Mouse (Mus musculus) hindbrain, embryonic 10.5 days (tissue): ENCODE results near the gene Por. TPM values are rescaled to one million over a fixed set of nuclear protein-coding genes. Genes with fewer than 3 reads are reported as not detected.

Experiments used
- DNase-seq: peaks from one replicate; pipeline ENCODE4 v3.0.0-alpha.2; 2017; ENCODE audit warnings: low spot score
- H3K27ac ChIP-seq: fragments of 300-500 bp; sonication (generic); 2 replicates; pipeline ENCODE4 v1.5.1; 2016; ENCODE audit warnings: mild to moderate bottlenecking, moderate library complexity
- H3K27me3 ChIP-seq: fragments of 300-500 bp; sonication (generic); 2 replicates; pipeline ENCODE4 v1.6.1; 2016; ENCODE audit warnings: mild to moderate bottlenecking; ENCODE audit not compliant: poor library complexity, insufficient read depth, severe bottlenecking
- H3K36me3 ChIP-seq: fragments of 300-500 bp; sonication (generic); 2 replicates; pipeline ENCODE4 v1.6.1; 2016; ENCODE audit warnings: mild to moderate bottlenecking, moderate library complexity
- H3K4me1 ChIP-seq: fragments of 300-500 bp; sonication (generic); replicated peaks from 2 replicates; pipeline ENCODE4 v1.6.1; 2016; ENCODE audit warnings: mild to moderate bottlenecking
- H3K4me3 ChIP-seq: fragments of 300-500 bp; sonication (generic); 2 replicates; pipeline ENCODE4 v1.5.1; 2016; ENCODE audit warnings: mild to moderate bottlenecking, moderate library complexity
- H3K9me3 ChIP-seq: fragments of 300-500 bp; sonication (generic); 2 replicates; pipeline ENCODE4 v1.6.1; 2016; ENCODE audit warnings: mild to moderate bottlenecking, moderate library complexity
- WGBS: fragments of 180-500 bp; shearing (Covaris S2); methylation state at CpG from one replicate; pipeline ENCODE4 v1.1.7; 2016; 5-methylcytosine and 5-hydroxymethylcytosine counted together
- polyA plus RNA-seq: library from polyadenylated mRNA; unstranded; fragments of >200 nt; fragmentation: Nextera tagmentation; extraction: Ambion mirVana; gene quantifications from 2 replicates; pipeline ENCODE4 v1.2.1, GENCODE M21; 2016

The Por gene
- polyA plus RNA-seq, 1 experiment from 2014 or later = 106 TPM

GRCm38 (mm10) chr5:135682009-135682408 lies 12.2 kb downstream of the Por start:
- Histone ChIP-seq H3K36me3 (no peaks in the 10 kb centered on the region), H3K27me3 (no peaks in the 10 kb centered on the region), H3K27ac (no peak overlapping the region), H3K9me3 (0 out of 2 replicates have a peak, but pooled peaks cover 3% of the 10 kb centered on the region), H3K4me3 (no peak overlapping the region), H3K4me1 (0 out of 2 replicates have a peak, but pooled peaks cover 2% of the 10 kb centered on the region)
- no peak for DNase-seq
- 97% methylated on average over 5 of the region's 5 CpGs for WGBS

- Histone ChIP-seq H3K4me3 (no peak overlapping the region), H3K9me3 (0 out of 2 replicates have a peak, but pooled peaks cover 1% of the 10 kb centered on the region), H3K27me3 (no peaks in the 10 kb centered on the region), H3K27ac (no peak overlapping the region), H3K4me1 (peaks cover 5% of the 10 kb centered on the region), H3K36me3 (no peaks in the 10 kb centered on the region)
- no peak for DNase-seq
- 88% methylated on average over 12 of the region's 12 CpGs for WGBS
These were observed 13.2 kb downstream of the Por start for GRCm38 (mm10) chr5:135682942-135683570.

- 93% methylated on average over 5 of the region's 5 CpGs for WGBS
- no peaks in the 10 kb centered on the region for H3K9me3 ChIP-seq
- DNase-seq = no peak
These were observed 20.6 kb downstream of the Por start for GRCm38 (mm10) chr5:135690401-135690800.

GRCm38 (mm10) chr5:135691266-135691665 lies 21.4 kb downstream of the Por start:
- 89% methylated on average over 4 of the region's 4 CpGs for WGBS
- H3K4me3 ChIP-seq = no peak overlapping the region
- no peak overlapping the region for H3K27ac ChIP-seq
- H3K27me3 ChIP-seq = no peaks in the 10 kb centered on the region
- DNase-seq = no peak
- no peaks in the 10 kb centered on the region for H3K9me3 ChIP-seq
- H3K4me1 ChIP-seq = peaks cover 34% of the 10 kb centered on the region
- peaks cover 6% of the 10 kb centered on the region for H3K36me3 ChIP-seq

More at GRCm38 (mm10) chr5:135690401-135690800, 20.6 kb downstream of the Por start:
- Histone ChIP-seq H3K4me1 (peaks cover 33% of the 10 kb centered on the region), H3K27ac (no peak overlapping the region), H3K4me3 (peak overlapping the region; percentile 88), H3K27me3 (no peaks in the 10 kb centered on the region), H3K36me3 (peaks cover 6% of the 10 kb centered on the region)

- Histone ChIP-seq H3K4me1 (peaks cover 28% of the 10 kb centered on the region), H3K4me3 (no peak overlapping the region), H3K27me3 (no peaks in the 10 kb centered on the region), H3K27ac (no peak overlapping the region), H3K36me3 (peaks cover 14% of the 10 kb centered on the region), H3K9me3 (no peaks in the 10 kb centered on the region)
- 92% methylated on average over 5 of the region's 5 CpGs for WGBS
- DNase-seq = no peak
These were observed 23.5 kb downstream of the Por start for GRCm38 (mm10) chr5:135693281-135693853.

GRCm38 (mm10) chr5:135695277-135695721 lies 25.5 kb downstream of the Por start:
- H3K36me3 ChIP-seq = peaks cover 32% of the 10 kb centered on the region
- WGBS = 64% methylated on average over 7 of the region's 7 CpGs
- H3K4me3 ChIP-seq = no peak overlapping the region
- H3K4me1 ChIP-seq = peaks cover 13% of the 10 kb centered on the region
- H3K9me3 ChIP-seq = no peaks in the 10 kb centered on the region
- no peaks in the 10 kb centered on the region for H3K27me3 ChIP-seq
- DNase-seq = no peak
- no peak overlapping the region for H3K27ac ChIP-seq

- DNase-seq = no peak
- H3K9me3 ChIP-seq = no peaks in the 10 kb centered on the region
- H3K36me3 ChIP-seq = peaks cover 50% of the 10 kb centered on the region
- peaks cover 11% of the 10 kb centered on the region; the same call in 1 of the 2 replicates for H3K4me1 ChIP-seq
- no peak overlapping the region for H3K4me3 ChIP-seq
- no peak overlapping the region for H3K27ac ChIP-seq
- WGBS = 92% methylated on average over 5 of the region's 5 CpGs
- H3K27me3 ChIP-seq = no peaks in the 10 kb centered on the region
These were observed 27.9 kb downstream of the Por start for GRCm38 (mm10) chr5:135697711-135698111.

GRCm38 (mm10) chr5:135701601-135702000 lies 31.8 kb downstream of the Por start:
- Histone ChIP-seq H3K9me3 (no peaks in the 10 kb centered on the region), H3K36me3 (peaks cover 71% of the 10 kb centered on the region), H3K4me1 (no peaks in the 10 kb centered on the region), H3K27ac (no peak overlapping the region), H3K27me3 (no peaks in the 10 kb centered on the region), H3K4me3 (no peak overlapping the region)
- no peak for DNase-seq
- 95% methylated on average over 4 of the region's 4 CpGs for WGBS

GRCm38 (mm10) chr5:135702190-135702589 lies 32.4 kb downstream of the Por start:
- Histone ChIP-seq H3K36me3 (peaks cover 76% of the 10 kb centered on the region), H3K4me1 (no peaks in the 10 kb centered on the region), H3K9me3 (no peaks in the 10 kb centered on the region), H3K27me3 (no peaks in the 10 kb centered on the region), H3K27ac (no peak overlapping the region), H3K4me3 (no peak overlapping the region)
- no peak for DNase-seq
- WGBS = 94% methylated on average over 6 of the region's 6 CpGs

- H3K36me3 ChIP-seq = peaks cover 81% of the 10 kb centered on the region
These were observed 32.9 kb downstream of the Por start for GRCm38 (mm10) chr5:135702682-135703192.

GRCm38 (mm10) chr5:135703431-135703830 lies 33.6 kb downstream of the Por start:
- WGBS = 95% methylated on average over 7 of the region's 7 CpGs
- Histone ChIP-seq H3K4me1 (no peaks in the 10 kb centered on the region), H3K27ac (no peak overlapping the region), H3K9me3 (no peaks in the 10 kb centered on the region), H3K36me3 (peaks cover 81% of the 10 kb centered on the region), H3K4me3 (no peak overlapping the region), H3K27me3 (no peaks in the 10 kb centered on the region)
- no peak for DNase-seq

More at GRCm38 (mm10) chr5:135702682-135703192, 32.9 kb downstream of the Por start:
- 78% methylated on average over 15 of the region's 15 CpGs for WGBS
- DNase-seq = no peak
- H3K27ac ChIP-seq = no peak overlapping the region
- H3K27me3 ChIP-seq = no peaks in the 10 kb centered on the region
- H3K4me3 ChIP-seq = no peak overlapping the region
- H3K9me3 ChIP-seq = no peaks in the 10 kb centered on the region
- no peaks in the 10 kb centered on the region for H3K4me1 ChIP-seq

GRCm38 (mm10) chr5:135705383-135705782 lies 35.5 kb downstream of the Por start:
- DNase-seq = no peak
- Histone ChIP-seq H3K27me3 (no peaks in the 10 kb centered on the region), H3K36me3 (peaks cover 74% of the 10 kb centered on the region), H3K4me1 (no peaks in the 10 kb centered on the region), H3K9me3 (0 out of 2 replicates have a peak, but pooled peaks cover 4% of the 10 kb centered on the region), H3K27ac (no peak overlapping the region), H3K4me3 (no peak overlapping the region)
- WGBS = 91% methylated on average over 4 of the region's 4 CpGs

GRCm38 (mm10) chr5:135707039-135707438 lies 37.2 kb downstream of the Por start:
- peaks cover 68% of the 10 kb centered on the region for H3K36me3 ChIP-seq
- no peak for DNase-seq

More at GRCm38 (mm10) chr5:135707039-135707438, 37.2 kb downstream of the Por start:
- 95% methylated on average over 13 of the region's 13 CpGs for WGBS
- Histone ChIP-seq H3K9me3 (0 out of 2 replicates have a peak, but pooled peaks cover 4% of the 10 kb centered on the region), H3K27me3 (no peaks in the 10 kb centered on the region), H3K27ac (no peak overlapping the region), H3K4me3 (no peak overlapping the region), H3K4me1 (peaks cover 5% of the 10 kb centered on the region)
